Mouse (Mus musculus) intestine, embryonic 16.5 days (tissue): ENCODE results near the gene Pask. TPM values are rescaled to one million over a fixed set of nuclear protein-coding genes. Genes with fewer than 3 reads are reported as not detected.
"Not testable (repeated sequence)": the region's sequence is repeated elsewhere in the genome, so short reads cannot be mapped to it uniquely, and the experiment has no call there.

Source experiments
- ATAC-seq: fragments of 200-750 bp; cut with Nextera tagmentation; 2 replicates; pipeline ENCODE4 v1.8.0; 2017; ENCODE audit warnings: moderate TSS enrichment, moderate library complexity
- H3K27ac ChIP-seq: fragments of 300-500 bp; sonication (generic); 2 replicates; pipeline ENCODE4 v1.5.1; 2014; ENCODE audit warnings: mild to moderate bottlenecking, low read length
- H3K27me3 ChIP-seq: fragments of 300-500 bp; sonication (generic); replicated peaks from 2 replicates; pipeline ENCODE4 v1.6.1; 2014; ENCODE audit warnings: low read length, control low read depth, mixed read lengths; ENCODE audit not compliant: control insufficient read depth, insufficient read depth
- H3K36me3 ChIP-seq: fragments of 300-500 bp; sonication (generic); 2 replicates; pipeline ENCODE4 v1.6.1; 2014; ENCODE audit warnings: low read length, control low read depth; ENCODE audit not compliant: control insufficient read depth, insufficient read depth
- H3K4me1 ChIP-seq: fragments of 300-500 bp; sonication (generic); 2 replicates; pipeline ENCODE4 v1.6.1; 2014; ENCODE audit warnings: low read length, control low read depth, mixed read lengths; ENCODE audit not compliant: control insufficient read depth, insufficient read depth
- H3K4me2 ChIP-seq: fragments of 300-500 bp; sonication (generic); 2 replicates; pipeline ENCODE4 v1.6.1; 2014; ENCODE audit warnings: low read depth, low read length, control low read depth
- H3K4me3 ChIP-seq: fragments of 300-500 bp; sonication (generic); 2 replicates; pipeline ENCODE4 v1.5.1; 2014; ENCODE audit warnings: mild to moderate bottlenecking, low read length
- H3K9ac ChIP-seq: fragments of 300-500 bp; sonication (generic); 2 replicates; pipeline ENCODE4 v1.6.1; 2014; ENCODE audit warnings: low read depth, low read length
- H3K9me3 ChIP-seq: fragments of 300-500 bp; sonication (generic); 2 replicates; pipeline ENCODE4 v1.6.1; 2016; ENCODE audit warnings: low read length, control low read depth; ENCODE audit not compliant: control insufficient read depth
- WGBS: fragments of 180-500 bp; shearing (Covaris S2); extraction: QIAGEN DNeasy Blood & Tissue Kit; methylation state at CpG from one replicate; pipeline ENCODE4 v1.1.7; 2014; 5-methylcytosine and 5-hydroxymethylcytosine counted together
- polyA plus RNA-seq: library from polyadenylated mRNA; unstranded; fragments of >200 nt; fragmentation: Nextera tagmentation; extraction: Ambion mirVana; gene quantifications from 2 replicates; pipeline ENCODE4 v1.2.1, GENCODE M21; 2015

Gene Pask
- polyA plus RNA-seq, 1 experiment from 2014 or later, result 7.8 TPM

GRCm38 (mm10) chr1:93294491-93294890 lies 48.8 kb downstream of the Pask start:
- WGBS, result 80% methylated on average over 3 of the region's 3 CpGs
- H3K36me3 ChIP-seq, H3K4me3 ChIP-seq, H3K9me3 ChIP-seq, ATAC-seq, H3K27me3 ChIP-seq, H3K4me2 ChIP-seq, H3K4me1 ChIP-seq, H3K9ac ChIP-seq, H3K27ac ChIP-seq: not testable (repeated sequence)

GRCm38 (mm10) chr1:93292006-93292405 lies 51.3 kb downstream of the Pask start:
- Histone ChIP-seq H3K36me3 (0 out of 2 replicates have a peak, but pooled peaks cover 5% of the 10 kb centered on the region), H3K4me1 (no peaks in the 10 kb centered on the region), H3K9ac (no peak overlapping the region), H3K27ac (no peak overlapping the region), H3K27me3 (no peaks in the 10 kb centered on the region), H3K4me2 (no peak overlapping the region), H3K4me3 (no peak overlapping the region), H3K9me3 (no peaks in the 10 kb centered on the region)
- ATAC-seq, result no peak
- 68% methylated on average over 8 of the region's 8 CpGs for WGBS

GRCm38 (mm10) chr1:93291591-93291990 lies 51.7 kb downstream of the Pask start:
- Histone ChIP-seq H3K4me2 (no peak overlapping the region), H3K27me3 (no peaks in the 10 kb centered on the region), H3K4me1 (no peaks in the 10 kb centered on the region), H3K36me3 (0 out of 2 replicates have a peak, but pooled peaks cover 5% of the 10 kb centered on the region), H3K9ac (no peak overlapping the region), H3K9me3 (no peaks in the 10 kb centered on the region), H3K27ac (no peak overlapping the region), H3K4me3 (no peak overlapping the region)
- WGBS, result 88% methylated on average over 1 of the region's 1 CpGs
- no peak for ATAC-seq

GRCm38 (mm10) chr1:93290956-93291355 lies 52.3 kb downstream of the Pask start:
- no peaks in the 10 kb centered on the region for H3K4me1 ChIP-seq
- H3K27me3 ChIP-seq, result no peaks in the 10 kb centered on the region
- WGBS, result 77% methylated on average over 4 of the region's 4 CpGs
- no peak overlapping the region for H3K4me2 ChIP-seq
- H3K36me3 ChIP-seq, result 0 out of 2 replicates have a peak, but pooled peaks cover 4% of the 10 kb centered on the region
- no peaks in the 10 kb centered on the region for H3K9me3 ChIP-seq
- no peak overlapping the region for H3K4me3 ChIP-seq
- ATAC-seq, result no peak
- no peak overlapping the region for H3K9ac ChIP-seq
- no peak overlapping the region for H3K27ac ChIP-seq

- no peaks in the 10 kb centered on the region for H3K27me3 ChIP-seq
- H3K4me3 ChIP-seq, result no peak overlapping the region
- ATAC-seq, result no peak
- 31% methylated on average over 3 of the region's 3 CpGs for WGBS
- H3K36me3 ChIP-seq, result no peaks in the 10 kb centered on the region
- H3K27ac ChIP-seq, result no peak overlapping the region
- no peaks in the 10 kb centered on the region for H3K4me1 ChIP-seq
- no peak overlapping the region for H3K4me2 ChIP-seq
- no peaks in the 10 kb centered on the region for H3K9me3 ChIP-seq
- H3K9ac ChIP-seq, result no peak overlapping the region
Observed at GRCm38 (mm10) chr1:93289678-93290214, 53.5 kb downstream of the Pask start.

- no peaks in the 10 kb centered on the region for H3K9me3 ChIP-seq
- no peaks in the 10 kb centered on the region for H3K36me3 ChIP-seq
- H3K27ac ChIP-seq, result no peak overlapping the region
- H3K9ac ChIP-seq, result no peak overlapping the region
- no peak overlapping the region for H3K4me3 ChIP-seq
- H3K27me3 ChIP-seq, result no peaks in the 10 kb centered on the region
- H3K4me2 ChIP-seq, result no peak overlapping the region
- no peaks in the 10 kb centered on the region for H3K4me1 ChIP-seq
- WGBS, result 60% methylated on average over 7 of the region's 7 CpGs
- no peak for ATAC-seq
Observed at GRCm38 (mm10) chr1:93277041-93277440, 66.2 kb downstream of the Pask start.

GRCm38 (mm10) chr1:93275561-93275960 lies 67.7 kb downstream of the Pask start:
- no peaks in the 10 kb centered on the region for H3K9me3 ChIP-seq
- no peaks in the 10 kb centered on the region for H3K36me3 ChIP-seq
- no peaks in the 10 kb centered on the region for H3K27me3 ChIP-seq
- no peak overlapping the region for H3K4me3 ChIP-seq
- 61% methylated on average over 6 of the region's 6 CpGs for WGBS
- H3K4me1 ChIP-seq, result no peaks in the 10 kb centered on the region
- peak; percentile 11; the same call in 1 of the 2 replicates for ATAC-seq
- no peak overlapping the region for H3K9ac ChIP-seq
- no peak overlapping the region for H3K4me2 ChIP-seq
- H3K27ac ChIP-seq, result no peak overlapping the region

GRCm38 (mm10) chr1:93272409-93272821 lies 70.9 kb downstream of the Pask start:
- peak; percentile 36; the same call in 1 of the 2 replicates for ATAC-seq
- Histone ChIP-seq H3K27me3 (no peaks in the 10 kb centered on the region), H3K36me3 (no peaks in the 10 kb centered on the region), H3K27ac (no peak overlapping the region), H3K9me3 (no peaks in the 10 kb centered on the region), H3K9ac (no peak overlapping the region), H3K4me3 (no peak overlapping the region), H3K4me1 (no peaks in the 10 kb centered on the region), H3K4me2 (0 out of 2 replicates have a peak overlapping the region, but pooled peaks have one; percentile 5)
- WGBS, result 4% methylated on average over 16 of the region's 16 CpGs

GRCm38 (mm10) chr1:93271751-93272150 lies 71.5 kb downstream of the Pask start:
- no peak overlapping the region for H3K4me3 ChIP-seq
- H3K27me3 ChIP-seq, result no peaks in the 10 kb centered on the region
- H3K36me3 ChIP-seq, result no peaks in the 10 kb centered on the region
- 65% methylated on average over 6 of the region's 6 CpGs for WGBS
- H3K9me3 ChIP-seq, result no peaks in the 10 kb centered on the region
- H3K9ac ChIP-seq, result no peak overlapping the region
- H3K4me1 ChIP-seq, result no peaks in the 10 kb centered on the region
- 0 out of 2 replicates have a peak, but pooled peaks have one; percentile 26 for ATAC-seq
- H3K27ac ChIP-seq, result no peak overlapping the region
- no peak overlapping the region for H3K4me2 ChIP-seq
